Mouse (Mus musculus): ENCODE data around the gene Slc25a14. TPM values are rescaled to one million over a fixed set of nuclear protein-coding genes. Genes with fewer than 3 reads are reported as not detected.

Slc25a14 gene
- total and polyA plus RNA-seq, 3 experiments: 5.8 to 5.9 TPM; not detected in 1

- TF ChIP-seq BHLHE40 (IDR thresholded peaks at IDR 0.05; ENCODE audit: borderline replicate concordance, low read depth, low read length) (no peak), JUND (IDR thresholded peaks at IDR 0.05; ENCODE audit: low read depth, low read length) (no peak), CHD2 (IDR thresholded peaks at IDR 0.05; ENCODE audit: low read length) (no peak), CTCF (IDR thresholded peaks at IDR 0.05 in 2 of 3, conservative IDR thresholded peaks at IDR 0.05 in 1 of 3; ENCODE audit: control insufficient read depth in 1 of 3, insufficient read depth in 1 of 3, low read depth in 2 of 3, low read length in 3 of 3, poor library complexity in 1 of 3, severe bottlenecking in 1 of 3) (no peak), MEF2A (IDR thresholded peaks at IDR 0.05; ENCODE audit: extremely low read depth, insufficient replicate concordance, low read depth, low read length, poor library complexity, severe bottlenecking) (no peak), NELFE (IDR thresholded peaks at IDR 0.05; ENCODE audit: low read depth, low read length) (no peak), EP300 (IDR thresholded peaks at IDR 0.05; ENCODE audit: low read depth in 1 of 2, low read length in 2 of 2) (no peak), MAZ (IDR thresholded peaks at IDR 0.05; ENCODE audit: low read depth, low read length) (no peak), MYC (IDR thresholded peaks at IDR 0.05; ENCODE audit: low read depth, low read length) (no peak), MYB (IDR thresholded peaks at IDR 0.05; ENCODE audit: low read depth, low read length) (no peak), ZNF384 (IDR thresholded peaks at IDR 0.05; ENCODE audit: low read depth, low read length) (no peak), TBP (IDR thresholded peaks at IDR 0.05; ENCODE audit: low read depth, low read length) (no peak), ZKSCAN1 (IDR thresholded peaks at IDR 0.05; ENCODE audit: low read depth, low read length) (no peak), NRF1 (IDR thresholded peaks at IDR 0.05; ENCODE audit: insufficient read depth, low read depth, low read length, poor library complexity, severe bottlenecking) (no peak), MXI1 (IDR thresholded peaks at IDR 0.05; ENCODE audit: low read depth, low read length) (no peak), GATA1 (IDR thresholded peaks at IDR 0.05; ENCODE audit: low read depth, low read length) (no peak), POLR2AphosphoS5 (IDR thresholded peaks at IDR 0.05; ENCODE audit: borderline replicate concordance, low read depth, low read length) (no peak), GABPA (IDR thresholded peaks at IDR 0.05; ENCODE audit: low read depth, low read length) (no peak)
- Histone ChIP-seq H3K9me3 (replicated peaks; ENCODE audit: insufficient read depth, low read length) (no peaks in the 10 kb centered on the region), H3K27ac (ENCODE audit: control insufficient read depth, low read depth, low read length) (no peak overlapping the region), H3K4me1 (ENCODE audit: control insufficient read depth in 1 of 2, insufficient read depth in 2 of 2, low read length in 2 of 2) (no peaks in the 10 kb centered on the region), H3K36me3 (ENCODE audit: control insufficient read depth in 1 of 2, insufficient read depth in 2 of 2, low read length in 2 of 2) (no peaks in the 10 kb centered on the region), H3K79me2 (ENCODE audit: control insufficient read depth, insufficient read depth, low read length, poor library complexity) (no peaks in the 10 kb centered on the region), H3K4me3 (ENCODE audit: control insufficient read depth in 1 of 2, insufficient read depth in 1 of 2, low read depth in 2 of 2, low read length in 2 of 2) (no peak overlapping the region), H3K9ac (ENCODE audit: control insufficient read depth, low read depth, low read length, poor library complexity, severe bottlenecking) (no peak overlapping the region), H3K27me3 (ENCODE audit: control insufficient read depth in 1 of 2, insufficient read depth in 2 of 2, low read length in 2 of 2) (no peaks in the 10 kb centered on the region)
- DNase-seq (ENCODE audit: low read depth, low spot score): peak; percentile 10
Measured at GRCm38 (mm10) chrX:48671714-48672113, 48.5 kb downstream of the Slc25a14 start.

GRCm38 (mm10) chrX:48674171-48674570, 51.0 kb downstream of the Slc25a14 start, which contains the start of gene Gpr119:
Gene Gpr119 (minus strand): TSS chrX:48674478.
- no peak within 1 kb of the TSS for H3K27ac ChIP-seq (ENCODE audit: control insufficient read depth, low read depth, low read length)
- H3K9me3 ChIP-seq (replicated peaks; ENCODE audit: insufficient read depth, low read length): no peaks in the 10 kb centered on the region
- no peaks in the 10 kb centered on the region for H3K36me3 ChIP-seq (ENCODE audit: control insufficient read depth in 1 of 2, insufficient read depth in 2 of 2, low read length in 2 of 2)
- no peaks in the 10 kb centered on the region for H3K27me3 ChIP-seq (ENCODE audit: control insufficient read depth in 1 of 2, insufficient read depth in 2 of 2, low read length in 2 of 2)
- H3K4me1 ChIP-seq (ENCODE audit: control insufficient read depth in 1 of 2, insufficient read depth in 2 of 2, low read length in 2 of 2): no peaks in the 10 kb centered on the region
- no peak for DNase-seq (ENCODE audit: low read depth, low spot score)
- no peak within 1 kb of the TSS for H3K9ac ChIP-seq (ENCODE audit: control insufficient read depth, low read depth, low read length, poor library complexity, severe bottlenecking)
- H3K79me2 ChIP-seq (ENCODE audit: control insufficient read depth, insufficient read depth, low read length, poor library complexity): no peaks in the 10 kb centered on the region
- H3K4me3 ChIP-seq (ENCODE audit: control insufficient read depth in 1 of 2, insufficient read depth in 1 of 2, low read depth in 2 of 2, low read length in 2 of 2): no peak within 1 kb of the TSS
- TF ChIP-seq USF1 (IDR thresholded peaks at IDR 0.05; ENCODE audit: low read depth, low read length) (no peak), CTCF (IDR thresholded peaks at IDR 0.05 in 2 of 3, conservative IDR thresholded peaks at IDR 0.05 in 1 of 3; ENCODE audit: control insufficient read depth in 1 of 3, insufficient read depth in 1 of 3, low read depth in 2 of 3, low read length in 3 of 3, poor library complexity in 1 of 3, severe bottlenecking in 1 of 3) (no peak), USF2 (IDR thresholded peaks at IDR 0.05; ENCODE audit: borderline replicate concordance in 1 of 2, insufficient read depth in 1 of 2, low read depth in 1 of 2, low read length in 2 of 2) (no peak), POLR2AphosphoS2 (IDR thresholded peaks at IDR 0.05; ENCODE audit: low read length) (no peak), EP300 (IDR thresholded peaks at IDR 0.05; ENCODE audit: low read depth in 1 of 2, low read length in 2 of 2) (no peak), POLR2A (IDR thresholded peaks at IDR 0.05; ENCODE audit: control insufficient read depth in 1 of 2, insufficient read depth in 1 of 2, low read depth in 1 of 2, low read length in 2 of 2, poor library complexity in 1 of 2) (no peak), TAL1 (IDR thresholded peaks at IDR 0.05; ENCODE audit: low read length) (no peak), TCF12 (IDR thresholded peaks at IDR 0.05; ENCODE audit: low read depth, low read length) (no peak), MYB (IDR thresholded peaks at IDR 0.05; ENCODE audit: low read depth, low read length) (no peak), SMC3 (IDR thresholded peaks at IDR 0.05; ENCODE audit: low read depth, low read length) (no peak), ZKSCAN1 (IDR thresholded peaks at IDR 0.05; ENCODE audit: low read depth, low read length) (no peak), ZMIZ1 (IDR thresholded peaks at IDR 0.05; ENCODE audit: low read depth, low read length) (no peak), MXI1 (IDR thresholded peaks at IDR 0.05; ENCODE audit: low read depth, low read length) (no peak), CHD1 (IDR thresholded peaks at IDR 0.05; ENCODE audit: low read depth, low read length) (no peak), KAT2A (conservative IDR thresholded peaks at IDR 0.05; ENCODE audit: low read depth, low read length) (no peak), ZNF384 (IDR thresholded peaks at IDR 0.05; ENCODE audit: low read depth, low read length) (no peak)

Data from MEL (cell line).